Mouse (Mus musculus) liver, embryonic 11.5 days (tissue): ENCODE data around the gene Ntf5. TPM values are rescaled to one million over a fixed set of nuclear protein-coding genes. Genes with fewer than 3 reads are reported as not detected.
A peak's percentile ranks its signal among the peaks of the same experiment; 100 is the strongest.
"Not testable (repeated sequence)": the region's sequence is repeated elsewhere in the genome, so short reads cannot be mapped to it uniquely, and the experiment has no call there.

Experiments used
- ATAC-seq: fragments of 200-750 bp; cut with Nextera tagmentation; replicated peaks from 2 replicates; pipeline ENCODE4 v1.8.0; 2017; ENCODE audit warnings: moderate number of reproducible peaks, mild to moderate bottlenecking, moderate TSS enrichment, moderate library complexity; ENCODE audit not compliant: low FRiP score
- DNase-seq: peaks from one replicate; pipeline ENCODE4 v3.0.0-alpha.2; 2017; ENCODE audit warnings: low spot score
- H3K27ac ChIP-seq: fragments of 300-500 bp; sonication (generic); 2 replicates; pipeline ENCODE4 v1.5.1; 2014; ENCODE audit warnings: mild to moderate bottlenecking, low read depth, low read length, control low read depth
- H3K27me3 ChIP-seq: fragments of 300-500 bp; sonication (generic); replicated peaks from 2 replicates; pipeline ENCODE4 v1.6.1; 2014; ENCODE audit warnings: low read length, mixed read lengths; ENCODE audit not compliant: control insufficient read depth, insufficient read depth
- H3K36me3 ChIP-seq: fragments of 300-500 bp; sonication (generic); 2 replicates; pipeline ENCODE4 v1.6.1; 2014; ENCODE audit warnings: mild to moderate bottlenecking, low read length, moderate library complexity, mixed read lengths; ENCODE audit not compliant: control insufficient read depth, insufficient read depth
- H3K4me1 ChIP-seq: fragments of 300-500 bp; sonication (generic); replicated peaks from 2 replicates; pipeline ENCODE4 v1.6.1; 2014; ENCODE audit warnings: low read length, mixed read lengths; ENCODE audit not compliant: control insufficient read depth, insufficient read depth
- H3K4me2 ChIP-seq: fragments of 300-500 bp; sonication (generic); 2 replicates; pipeline ENCODE4 v1.6.1; 2014; ENCODE audit warnings: mild to moderate bottlenecking, control low read depth, moderate library complexity
- H3K4me3 ChIP-seq: fragments of 300-500 bp; sonication (generic); 2 replicates; pipeline ENCODE4 v1.5.1; 2014; ENCODE audit warnings: low read depth, low read length, control low read depth
- H3K9ac ChIP-seq: fragments of 300-500 bp; sonication (generic); 2 replicates; pipeline ENCODE4 v1.6.1; 2014; ENCODE audit warnings: low read depth, low read length, control low read depth
- H3K9me3 ChIP-seq: fragments of 300-500 bp; sonication (generic); 2 replicates; pipeline ENCODE4 v1.6.1; 2016; ENCODE audit warnings: low read length, inconsistent platforms, mixed read lengths; ENCODE audit not compliant: control insufficient read depth
- WGBS: fragments of 180-500 bp; shearing (Covaris S2); extraction: QIAGEN DNeasy Blood & Tissue Kit; methylation state at CpG from one replicate; pipeline ENCODE4 v1.1.7; 2014; 5-methylcytosine and 5-hydroxymethylcytosine counted together
- polyA plus RNA-seq: library from polyadenylated mRNA; unstranded; fragments of >200 nt; fragmentation: Nextera tagmentation; extraction: Ambion mirVana; gene quantifications from 2 replicates; pipeline ENCODE4 v1.2.1, GENCODE M21; 2014

Gene Ntf5
- polyA plus RNA-seq, 1 experiment from 2014 or later = 2.0 TPM

- H3K9me3 ChIP-seq, H3K27me3 ChIP-seq, DNase-seq: not testable (repeated sequence)
- Histone ChIP-seq H3K4me2 (peak overlapping the region; percentile 76), H3K9ac (peak overlapping the region; percentile 63; the same call in 1 of the 2 replicates), H3K27ac (peak overlapping the region; percentile 85), H3K4me1 (peaks cover 19% of the 10 kb centered on the region), H3K36me3 (peaks cover 18% of the 10 kb centered on the region), H3K4me3 (peak overlapping the region; percentile 70)
- ATAC-seq = peak; percentile 55
- 2% methylated on average over 3 of the region's 3 CpGs for WGBS
These were observed 17.1 kb upstream of the Ntf5 start for GRCm38 (mm10) chr7:45396337-45396775.

GRCm38 (mm10) chr7:45396787-45397186 is 16.7 kb upstream of the Ntf5 start:
- H3K36me3 ChIP-seq = peaks cover 14% of the 10 kb centered on the region
- H3K4me1 ChIP-seq = peaks cover 19% of the 10 kb centered on the region
- H3K9me3 ChIP-seq = no peaks in the 10 kb centered on the region
- H3K27ac ChIP-seq = no peak overlapping the region
- WGBS = 63% methylated on average over 2 of the region's 2 CpGs
- no peak for DNase-seq
- H3K27me3 ChIP-seq = no peaks in the 10 kb centered on the region
- no peak overlapping the region for H3K4me2 ChIP-seq
- no peak overlapping the region for H3K9ac ChIP-seq
- ATAC-seq = no peak
- H3K4me3 ChIP-seq = no peak overlapping the region

GRCm38 (mm10) chr7:45401521-45402085 is 11.9 kb upstream of the Ntf5 start:
- Histone ChIP-seq H3K4me1 (peaks cover 6% of the 10 kb centered on the region; the same call in 1 of the 2 replicates), H3K9ac (no peak overlapping the region), H3K9me3 (no peaks in the 10 kb centered on the region), H3K36me3 (no peaks in the 10 kb centered on the region), H3K4me2 (no peak overlapping the region), H3K27me3 (peaks cover 15% of the 10 kb centered on the region), H3K27ac (no peak overlapping the region), H3K4me3 (no peak overlapping the region)
- WGBS = 74% methylated on average over 10 of the region's 10 CpGs
- ATAC-seq (no peak), DNase-seq (no peak)

- no peak overlapping the region for H3K9ac ChIP-seq
- H3K27me3 ChIP-seq = peaks cover 36% of the 10 kb centered on the region
- 43% methylated on average over 6 of the region's 6 CpGs for WGBS
- H3K4me2 ChIP-seq = no peak overlapping the region
- DNase-seq = no peak
- H3K4me1 ChIP-seq = peaks cover 4% of the 10 kb centered on the region; the same call in 1 of the 2 replicates
- no peaks in the 10 kb centered on the region for H3K9me3 ChIP-seq
- no peaks in the 10 kb centered on the region for H3K36me3 ChIP-seq
- H3K27ac ChIP-seq = no peak overlapping the region
- no peak overlapping the region for H3K4me3 ChIP-seq
- ATAC-seq = no peak
These were observed 9.8 kb upstream of the Ntf5 start for GRCm38 (mm10) chr7:45403532-45404261.

GRCm38 (mm10) chr7:45405091-45406075 is 8.1 kb upstream of the Ntf5 start, which contains the start of gene Kcna7:
Gene Kcna7 (plus strand): TSS chr7:45405653.
- peak within 1 kb of the TSS; percentile 68 for H3K4me2 ChIP-seq
- no peak within 1 kb of the TSS for H3K27ac ChIP-seq
- H3K27me3 ChIP-seq = peaks cover 53% of the 10 kb centered on the region
- H3K4me3 ChIP-seq = peak within 1 kb of the TSS; percentile 45
- H3K9ac ChIP-seq = no peak within 1 kb of the TSS; the same call in 1 of the 2 replicates
- ATAC-seq = no peak
- DNase-seq = peak; percentile 70
- no peaks in the 10 kb centered on the region for H3K36me3 ChIP-seq
- H3K9me3 ChIP-seq = no peaks in the 10 kb centered on the region
- H3K4me1 ChIP-seq = peaks cover 4% of the 10 kb centered on the region; the same call in 1 of the 2 replicates
- WGBS = 11% methylated on average over 28 of the region's 28 CpGs

- H3K9ac ChIP-seq = peak overlapping the region; percentile 9; the same call in 1 of the 2 replicates
- H3K4me3 ChIP-seq = peak overlapping the region; percentile 45
- no peak for DNase-seq
- H3K4me2 ChIP-seq = peak overlapping the region; percentile 68
- 2% methylated on average over 113 of the region's 114 CpGs for WGBS
- H3K27ac ChIP-seq = no peak overlapping the region
- peaks cover 4% of the 10 kb centered on the region; the same call in 1 of the 2 replicates for H3K4me1 ChIP-seq
- peaks cover 63% of the 10 kb centered on the region for H3K27me3 ChIP-seq
- H3K36me3 ChIP-seq = no peaks in the 10 kb centered on the region
- H3K9me3 ChIP-seq = no peaks in the 10 kb centered on the region
- no peak for ATAC-seq
These were observed 7.0 kb upstream of the Ntf5 start for GRCm38 (mm10) chr7:45406157-45407156.

- no peak for ATAC-seq
- peaks cover 77% of the 10 kb centered on the region for H3K27me3 ChIP-seq
- H3K4me2 ChIP-seq = no peak overlapping the region
- no peak overlapping the region for H3K4me3 ChIP-seq
- no peak overlapping the region for H3K9ac ChIP-seq
- no peak overlapping the region for H3K27ac ChIP-seq
- H3K9me3 ChIP-seq = no peaks in the 10 kb centered on the region
- no peaks in the 10 kb centered on the region for H3K36me3 ChIP-seq
- DNase-seq = no peak
- peaks cover 4% of the 10 kb centered on the region; the same call in 1 of the 2 replicates for H3K4me1 ChIP-seq
- 73% methylated on average over 10 of the region's 10 CpGs for WGBS
These were observed 5.7 kb upstream of the Ntf5 start for GRCm38 (mm10) chr7:45407836-45408235.
